Mouse (Mus musculus) liver, embryonic 14.5 days (tissue): ENCODE results near the gene 4930470P17Rik.

Experiments used
- CTCF ChIP-seq: IDR thresholded peaks from 2 replicates; pipeline ENCODE4 v1.5.1; 2016; ENCODE audit warnings: antibody characterized with exemption, low read depth, control low read depth
- EP300 ChIP-seq: IDR thresholded peaks from 2 replicates; pipeline ENCODE4 v1.6.1; 2016; ENCODE audit warnings: antibody characterized with exemption, low read depth

DNA sequence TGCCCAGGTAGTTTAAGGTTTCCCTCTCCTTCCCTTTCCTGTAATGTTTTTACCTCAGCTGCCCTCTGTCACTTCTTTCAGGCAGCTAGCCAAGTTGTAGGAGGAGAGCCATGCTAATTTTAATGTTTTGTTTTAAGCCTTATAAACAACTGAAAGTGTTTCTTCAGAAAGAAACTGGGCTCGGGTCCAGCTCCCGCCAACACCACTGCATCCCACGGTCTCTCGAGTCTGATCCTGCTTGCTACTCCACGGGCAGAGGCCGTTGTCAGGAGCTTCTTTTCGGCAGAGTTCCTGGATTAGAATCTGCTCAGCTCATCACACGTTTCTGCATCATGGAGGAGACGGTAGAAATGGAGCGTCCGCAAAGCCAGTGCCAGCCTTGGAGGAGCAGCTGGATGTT, 46.7 kb upstream of the 4930470P17Rik start:
- TF ChIP-seq EP300 (no peak), CTCF (no peak)
